Mouse (Mus musculus) forebrain, embryonic 15.5 days (tissue): ENCODE results near the gene Clca3a1. TPM values are rescaled to one million over a fixed set of nuclear protein-coding genes. Genes with fewer than 3 reads are reported as not detected.
A peak's percentile ranks its signal among the peaks of the same experiment; 100 is the strongest.
"Not testable (repeated sequence)": the region's sequence is repeated elsewhere in the genome, so short reads cannot be mapped to it uniquely, and the experiment has no call there.

ENCODE experiments used
- ATAC-seq: fragments of 200-750 bp; cut with Nextera tagmentation; replicated peaks from 2 replicates; pipeline ENCODE4 v1.8.0; 2017; ENCODE audit warnings: mild to moderate bottlenecking, moderate TSS enrichment, moderate library complexity
- H3K27ac ChIP-seq: fragments of 300-500 bp; sonication (generic); replicated peaks from 2 replicates; pipeline ENCODE4 v1.5.1; 2015; ENCODE audit warnings: mild to moderate bottlenecking, inconsistent platforms
- H3K27me3 ChIP-seq: fragments of 300-500 bp; sonication (generic); 2 replicates; pipeline ENCODE4 v1.6.1; 2015; ENCODE audit warnings: inconsistent platforms
- H3K36me3 ChIP-seq: fragments of 300-500 bp; sonication (generic); 2 replicates; pipeline ENCODE4 v1.6.1; 2015; ENCODE audit warnings: mild to moderate bottlenecking, inconsistent platforms
- H3K4me1 ChIP-seq: fragments of 300-500 bp; sonication (generic); 2 replicates; pipeline ENCODE4 v1.6.1; 2015; ENCODE audit warnings: inconsistent platforms
- H3K4me2 ChIP-seq: fragments of 300-500 bp; sonication (generic); replicated peaks from 2 replicates; pipeline ENCODE4 v1.6.1; 2015; ENCODE audit warnings: mild to moderate bottlenecking, inconsistent platforms
- H3K4me3 ChIP-seq: fragments of 300-500 bp; sonication (generic); 2 replicates; pipeline ENCODE4 v1.5.1; 2015; ENCODE audit warnings: mild to moderate bottlenecking, inconsistent platforms
- H3K9ac ChIP-seq: fragments of 300-500 bp; sonication (generic); replicated peaks from 2 replicates; pipeline ENCODE4 v1.6.1; 2015; ENCODE audit warnings: mild to moderate bottlenecking, inconsistent platforms
- H3K9me3 ChIP-seq: fragments of 300-500 bp; sonication (generic); 2 replicates; pipeline ENCODE4 v1.6.1; 2016; ENCODE audit warnings: inconsistent platforms
- WGBS: fragments of 180-500 bp; shearing (Covaris S2); methylation state at CpG from one replicate; pipeline ENCODE4 v1.1.7; 2015; ENCODE audit warnings: mixed read lengths; 5-methylcytosine and 5-hydroxymethylcytosine counted together
- polyA plus RNA-seq: library from polyadenylated mRNA; unstranded; fragments of >200 nt; fragmentation: Nextera tagmentation; extraction: Ambion mirVana; gene quantifications from 2 replicates; pipeline ENCODE4 v1.2.1, GENCODE M21; 2015

The Clca3a1 gene
- polyA plus RNA-seq, 1 experiment from 2014 or later = 0.59 TPM

GRCm38 (mm10) chr3:144747706-144748105 is 13.1 kb downstream of the Clca3a1 start:
- H3K4me2 ChIP-seq = not testable (repeated sequence)
- peak; percentile 73 for ATAC-seq

GRCm38 (mm10) chr3:144738396-144738795 is 22.4 kb downstream of the Clca3a1 start:
- H3K4me3 ChIP-seq, H3K27me3 ChIP-seq, H3K4me1 ChIP-seq, ATAC-seq, H3K36me3 ChIP-seq, H3K27ac ChIP-seq, H3K4me2 ChIP-seq, H3K9me3 ChIP-seq, H3K9ac ChIP-seq: not testable (repeated sequence)
- WGBS = 74% methylated on average over 24 of the region's 24 CpGs

More at GRCm38 (mm10) chr3:144747706-144748105, 13.1 kb downstream of the Clca3a1 start:
- H3K9me3 ChIP-seq, H3K9ac ChIP-seq, H3K36me3 ChIP-seq, H3K27ac ChIP-seq, H3K4me1 ChIP-seq, H3K4me3 ChIP-seq, H3K27me3 ChIP-seq: not testable (repeated sequence)
- WGBS = 6% methylated on average over 3 of the region's 3 CpGs

- no peak overlapping the region for H3K27ac ChIP-seq
- no peak overlapping the region for H3K4me3 ChIP-seq
- 30% methylated on average over 9 of the region's 9 CpGs for WGBS
- H3K9me3 ChIP-seq = no peaks in the 10 kb centered on the region
- no peak overlapping the region for H3K4me2 ChIP-seq
- ATAC-seq = no peak
- H3K4me1 ChIP-seq = no peaks in the 10 kb centered on the region
- no peaks in the 10 kb centered on the region for H3K36me3 ChIP-seq
- H3K27me3 ChIP-seq = no peaks in the 10 kb centered on the region
- no peak overlapping the region for H3K9ac ChIP-seq
Observed at GRCm38 (mm10) chr3:144736831-144737230, 23.9 kb downstream of the Clca3a1 start.

- no peak for ATAC-seq
- 41% methylated on average over 4 of the region's 4 CpGs for WGBS
- H3K36me3 ChIP-seq = no peaks in the 10 kb centered on the region
- H3K4me1 ChIP-seq = peaks cover 14% of the 10 kb centered on the region
- H3K4me2 ChIP-seq = no peak overlapping the region
- H3K27ac ChIP-seq = no peak overlapping the region
- no peaks in the 10 kb centered on the region for H3K27me3 ChIP-seq
- no peaks in the 10 kb centered on the region for H3K9me3 ChIP-seq
- H3K4me3 ChIP-seq = no peak overlapping the region
- H3K9ac ChIP-seq = no peak overlapping the region
Observed at GRCm38 (mm10) chr3:144723455-144723854, 37.3 kb downstream of the Clca3a1 start.

GRCm38 (mm10) chr3:144722566-144722965 is 38.2 kb downstream of the Clca3a1 start:
- not testable (repeated sequence) for H3K27ac ChIP-seq, ATAC-seq, H3K36me3 ChIP-seq, H3K4me3 ChIP-seq, H3K9me3 ChIP-seq, H3K27me3 ChIP-seq, H3K9ac ChIP-seq, H3K4me2 ChIP-seq
- peaks cover 22% of the 10 kb centered on the region for H3K4me1 ChIP-seq
- WGBS = 86% methylated on average over 3 of the region's 3 CpGs

- Histone ChIP-seq H3K36me3 (no peaks in the 10 kb centered on the region), H3K4me3 (no peak overlapping the region), H3K9ac (no peak overlapping the region), H3K9me3 (no peaks in the 10 kb centered on the region), H3K4me1 (peaks cover 28% of the 10 kb centered on the region), H3K4me2 (no peak overlapping the region), H3K27me3 (no peaks in the 10 kb centered on the region), H3K27ac (no peak overlapping the region)
- ATAC-seq = no peak
- WGBS = 85% methylated on average over 9 of the region's 9 CpGs
Observed at GRCm38 (mm10) chr3:144721860-144722256, 38.9 kb downstream of the Clca3a1 start.

- Histone ChIP-seq H3K4me3 (peak overlapping the region; percentile 68; the same call in 1 of the 2 replicates), H3K4me1 (peaks cover 33% of the 10 kb centered on the region), H3K4me2 (peak overlapping the region; percentile 42), H3K9me3 (no peaks in the 10 kb centered on the region), H3K9ac (no peak overlapping the region), H3K27me3 (no peaks in the 10 kb centered on the region), H3K27ac (peak overlapping the region; percentile 97), H3K36me3 (no peaks in the 10 kb centered on the region)
- WGBS = 67% methylated on average over 10 of the region's 10 CpGs
- ATAC-seq = peak; percentile 1; the same call in 1 of the 2 replicates
Observed at GRCm38 (mm10) chr3:144721077-144721859, 39.5 kb downstream of the Clca3a1 start.

GRCm38 (mm10) chr3:144719901-144720747 is 40.7 kb downstream of the Clca3a1 start, which contains the start of gene Sh3glb1:
TSS of gene Sh3glb1 (minus strand) at chr3:144720335.
- H3K4me1 ChIP-seq = peaks cover 39% of the 10 kb centered on the region
- ATAC-seq = peak; percentile 90
- WGBS = 1% methylated on average over 76 of the region's 98 CpGs

GRCm38 (mm10) chr3:144719088-144719900 is 41.5 kb downstream of the Clca3a1 start:
- H3K27me3 ChIP-seq = no peaks in the 10 kb centered on the region
- no peaks in the 10 kb centered on the region for H3K9me3 ChIP-seq
- peak; percentile 47 for ATAC-seq
- peak overlapping the region; percentile 75 for H3K9ac ChIP-seq
- H3K4me1 ChIP-seq = peaks cover 46% of the 10 kb centered on the region
- H3K4me2 ChIP-seq = peak overlapping the region; percentile 78
- peak overlapping the region; percentile 97 for H3K27ac ChIP-seq
- peak overlapping the region; percentile 68 for H3K4me3 ChIP-seq
- no peaks in the 10 kb centered on the region for H3K36me3 ChIP-seq
- WGBS = under 1% methylated on average over 56 of the region's 56 CpGs

More at GRCm38 (mm10) chr3:144719901-144720747, 40.7 kb downstream of the Clca3a1 start, which contains the start of gene Sh3glb1:
- Histone ChIP-seq H3K27me3 (no peaks in the 10 kb centered on the region), H3K27ac (peak within 1 kb of the TSS; percentile 97), H3K4me2 (peak within 1 kb of the TSS; percentile 78), H3K4me3 (peak within 1 kb of the TSS; percentile 68), H3K36me3 (no peaks in the 10 kb centered on the region), H3K9ac (peak within 1 kb of the TSS; percentile 75), H3K9me3 (no peaks in the 10 kb centered on the region)

GRCm38 (mm10) chr3:144718706-144719087 is 42.1 kb downstream of the Clca3a1 start:
- H3K4me3 ChIP-seq = peak overlapping the region; percentile 68
- ATAC-seq = no peak
- no peaks in the 10 kb centered on the region for H3K27me3 ChIP-seq
- WGBS = 13% methylated on average over 7 of the region's 7 CpGs
- peak overlapping the region; percentile 75 for H3K9ac ChIP-seq
- H3K9me3 ChIP-seq = no peaks in the 10 kb centered on the region
- H3K4me2 ChIP-seq = peak overlapping the region; percentile 78
- H3K27ac ChIP-seq = no peak overlapping the region; the same call in 1 of the 2 replicates
- no peaks in the 10 kb centered on the region for H3K36me3 ChIP-seq
- peaks cover 52% of the 10 kb centered on the region for H3K4me1 ChIP-seq

GRCm38 (mm10) chr3:144717835-144718234 is 42.9 kb downstream of the Clca3a1 start:
- WGBS = 81% methylated on average over 6 of the region's 6 CpGs

More at GRCm38 (mm10) chr3:144717835-144718234, 42.9 kb downstream of the Clca3a1 start:
- H3K36me3 ChIP-seq = no peaks in the 10 kb centered on the region
- H3K9ac ChIP-seq = no peak overlapping the region
- H3K4me1 ChIP-seq = peaks cover 52% of the 10 kb centered on the region
- peak overlapping the region; percentile 27; the same call in 1 of the 2 replicates for H3K4me2 ChIP-seq
- no peak overlapping the region for H3K27ac ChIP-seq
- no peaks in the 10 kb centered on the region for H3K27me3 ChIP-seq
- H3K4me3 ChIP-seq = no peak overlapping the region
- no peaks in the 10 kb centered on the region for H3K9me3 ChIP-seq
- ATAC-seq = no peak
